Mouse (Mus musculus) kidney, adult 10 weeks (tissue): Measurements from ENCODE around the gene Mrgprg. TPM values are rescaled to one million over a fixed set of nuclear protein-coding genes. Genes with fewer than 3 reads are reported as not detected.

ENCODE experiments used
- polyA plus RNA-seq: library from polyadenylated mRNA; stranded (reverse); fragments of 350-450 nt; fragmentation: Illumina TruSeq; extraction: RNeasy Lipid Tissue Mini Kit (QIAGEN cat#74804); gene quantifications from one replicate; pipeline ENCODE4 v1.2.3, GENCODE M21; 2014; ENCODE audit warnings: low read depth, low replicate concordance

Gene Mrgprg
- polyA plus RNA-seq = not detected

GRCm38 (mm10) chr7:143766893-143767292 is at the start of gene Mrgprg:
Gene Mrgprg (minus strand): TSS chr7:143766993.

GRCm38 (mm10) chr7:143783996-143784829 is 17.4 kb upstream of the Mrgprg start, which contains the start of gene Mrgpre:
Gene Mrgpre (minus strand): TSS chr7:143784500.

GRCm38 (mm10) chr7:143756125-143757026 is 10.4 kb downstream of the Mrgprg start, which contains the start of gene Osbpl5:
Gene Osbpl5 (minus strand): TSS chr7:143756985.

Other genes starting within 250 kb of the Mrgprg start
- 77.7 TPM for gene Nap1l4, start 217.9 kb downstream of the Mrgprg start, polyA plus RNA-seq
- gene Cars, start 166.9 kb downstream of the Mrgprg start, polyA plus RNA-seq = 9.5 TPM
- gene Tnfrsf26, start 138.3 kb downstream of the Mrgprg start, polyA plus RNA-seq = 2.2 TPM
- gene Tnfrsf22, start 117.3 kb downstream of the Mrgprg start, polyA plus RNA-seq = 4.8 TPM
- 4.2 TPM for gene Tnfrsf23, start 81.1 kb downstream of the Mrgprg start, polyA plus RNA-seq
- gene Osbpl5, start 10.0 kb downstream of the Mrgprg start, polyA plus RNA-seq = 2.7 TPM
- 0.44 TPM for gene Mrgpre, start 17.5 kb upstream of the Mrgprg start, polyA plus RNA-seq
- gene Nadsyn1, start 55.9 kb upstream of the Mrgprg start, polyA plus RNA-seq = 19.6 TPM
- gene Dhcr7, start 56.2 kb upstream of the Mrgprg start, polyA plus RNA-seq = 5.9 TPM
- gene Gm498, start 99.8 kb upstream of the Mrgprg start, polyA plus RNA-seq = not detected
- 8.6 TPM for gene Shank2, start 234.9 kb upstream of the Mrgprg start, polyA plus RNA-seq